17 mouse cellular contexts compared by ENCODE assay signal in genomic region chr4:46904129-46904528, GRCm38 (mm10).
DNase-seq lines count a peak whose midpoint lies in the region; ATAC-seq lines count a peak whose summit lies in the region.
"Had no signal": no experiment of that assay in that cellular context is flagged by ENCODE, and none has a peak within 500 bp of the region (broad histone marks: within the 10 kb centered on the region; RNA-seq: fewer than 3 reads in every experiment).

No protein-coding gene starts in this region.

- H3K4me2 ChIP-seq in heart, embryonic 12.5 days, result 0 out of 2 replicates have a peak overlapping the region, but pooled peaks have one; percentile 4
- H3K4me2 ChIP-seq in midbrain, embryonic 11.5 days, result no peak overlapping the region
- no peak overlapping the region for H3K4me2 ChIP-seq in midbrain, embryonic 13.5 days (replicated peaks)
- peak overlapping the region; percentile 45 for H3K4me2 ChIP-seq in liver, embryonic 15.5 days
- H3K4me2 ChIP-seq in neural tube, embryonic 15.5 days, result no peak overlapping the region
- H3K4me2 ChIP-seq: embryonic facial prominence, embryonic 12.5 days; heart, embryonic 15.5 days had no signal

- ATAC-seq in heart, embryonic 12.5 days (ENCODE audit: insufficient number of reproducible peaks, low FRiP score), result no peak; the same call in 1 of the 2 replicates
- ATAC-seq in midbrain, embryonic 11.5 days (ENCODE audit: low FRiP score), result no peak
- ATAC-seq in midbrain, embryonic 13.5 days, result no peak
- peak; percentile 87 for ATAC-seq in liver, embryonic 15.5 days (ENCODE audit: insufficient read depth)
- peak; percentile 35; the same call in 1 of the 2 replicates for ATAC-seq in neural tube, embryonic 15.5 days (ENCODE audit: low FRiP score)
- ATAC-seq in CD4-positive, CD25-positive, alpha-beta regulatory T cell, adult 4 months, result no peak

- peaks cover 18% of the 10 kb centered on the region for H3K4me1 ChIP-seq in heart, embryonic 12.5 days (replicated peaks)
- H3K4me1 ChIP-seq in midbrain, embryonic 11.5 days (ENCODE audit: control insufficient read depth, insufficient read depth, low read length), result no peaks in the 10 kb centered on the region
- H3K4me1 ChIP-seq in midbrain, embryonic 13.5 days (replicated peaks), result 0 out of 2 replicates have a peak, but pooled peaks cover 3% of the 10 kb centered on the region
- peaks cover 60% of the 10 kb centered on the region for H3K4me1 ChIP-seq in liver, embryonic 15.5 days (replicated peaks)
- peaks cover 30% of the 10 kb centered on the region for H3K4me1 ChIP-seq in neural tube, embryonic 15.5 days
- H3K4me1 ChIP-seq: embryonic facial prominence, embryonic 12.5 days had no signal

- 26% methylated on average over 12 of the region's 12 CpGs for WGBS in heart, embryonic 12.5 days
- 89% methylated on average over 12 of the region's 12 CpGs for WGBS in midbrain, embryonic 11.5 days
- whole genome bisulfite sequencing in midbrain, embryonic 13.5 days, result 87% methylated on average over 12 of the region's 12 CpGs
- 15% methylated on average over 12 of the region's 12 CpGs for WGBS in liver, embryonic 15.5 days (ENCODE audit: insufficient replicate concordance)
- WGBS in neural tube, embryonic 15.5 days, result 35% methylated on average over 12 of the region's 12 CpGs

- peaks cover 9% of the 10 kb centered on the region for H3K27me3 ChIP-seq in heart, embryonic 12.5 days (replicated peaks)
- no peaks in the 10 kb centered on the region for H3K27me3 ChIP-seq in midbrain, embryonic 11.5 days (ENCODE audit: control insufficient read depth, insufficient read depth, low read length)
- H3K27me3 ChIP-seq in midbrain, embryonic 13.5 days, result no peaks in the 10 kb centered on the region
- peaks cover 3% of the 10 kb centered on the region; the same call in 1 of the 2 replicates for H3K27me3 ChIP-seq in liver, embryonic 15.5 days
- H3K27me3 ChIP-seq in neural tube, embryonic 15.5 days (replicated peaks), result no peaks in the 10 kb centered on the region
- H3K27me3 ChIP-seq: embryonic facial prominence, embryonic 12.5 days had no signal

- no peak overlapping the region for H3K4me3 ChIP-seq in heart, embryonic 12.5 days
- no peak overlapping the region for H3K4me3 ChIP-seq in midbrain, embryonic 11.5 days (ENCODE audit: low read depth, low read length)
- no peak overlapping the region for H3K4me3 ChIP-seq in midbrain, embryonic 13.5 days (replicated peaks)
- 0 out of 2 replicates have a peak overlapping the region, but pooled peaks have one; percentile 6 for H3K4me3 ChIP-seq in liver, embryonic 15.5 days (replicated peaks)
- no peak overlapping the region for H3K4me3 ChIP-seq in neural tube, embryonic 15.5 days (replicated peaks)
- H3K4me3 ChIP-seq: embryonic facial prominence, embryonic 12.5 days; heart, embryonic 15.5 days had no signal

- intact Hi-C loops in heart, postnatal 25 days (cut with DNase I), result no loop called here

- peaks cover 4% of the 10 kb centered on the region; the same call in 1 of the 2 replicates for H3K9me3 ChIP-seq in heart, embryonic 12.5 days (replicated peaks)
- H3K9me3 ChIP-seq in midbrain, embryonic 11.5 days (ENCODE audit: control insufficient read depth, low read length), result no peaks in the 10 kb centered on the region
- peaks cover 2% of the 10 kb centered on the region for H3K9me3 ChIP-seq in midbrain, embryonic 13.5 days
- H3K9me3 ChIP-seq in liver, embryonic 15.5 days (replicated peaks), result no peaks in the 10 kb centered on the region
- H3K9me3 ChIP-seq in neural tube, embryonic 15.5 days (replicated peaks), result 0 out of 2 replicates have a peak, but pooled peaks cover 2% of the 10 kb centered on the region
- H3K9me3 ChIP-seq: embryonic facial prominence, embryonic 12.5 days; heart, embryonic 15.5 days had no signal

- no peak overlapping the region for H3K27ac ChIP-seq in heart, embryonic 12.5 days (ENCODE audit: poor library complexity, severe bottlenecking)
- no peak overlapping the region for H3K27ac ChIP-seq in midbrain, embryonic 11.5 days (ENCODE audit: low read depth, low read length)
- H3K27ac ChIP-seq in midbrain, embryonic 13.5 days, result no peak overlapping the region
- H3K27ac ChIP-seq in liver, embryonic 15.5 days (replicated peaks), result peak overlapping the region; percentile 66
- H3K27ac ChIP-seq in neural tube, embryonic 15.5 days (replicated peaks), result peak overlapping the region; percentile 54
- H3K27ac ChIP-seq: embryonic facial prominence, embryonic 12.5 days; heart, embryonic 15.5 days; stomach, postnatal 0 days had no signal

- no peak for DNase-seq in heart, postnatal 25 days (ENCODE audit: low spot score)
- peak; percentile 35 for DNase-seq in midbrain, embryonic 11.5 days (ENCODE audit: low spot score, missing footprints)
- no peak for DNase-seq in retina, embryonic 14.5 days (ENCODE audit: low spot score)
- DNase-seq: adrenal gland, postnatal 36 days; gastrocnemius, postnatal 14 days; kidney, postnatal 25 days; lung, adult 18-20 months; lung, postnatal 4 days; thymus, postnatal 14 days had no signal

- no peak overlapping the region for H3K9ac ChIP-seq in heart, embryonic 12.5 days
- H3K9ac ChIP-seq in midbrain, embryonic 11.5 days (ENCODE audit: low read length), result no peak overlapping the region
- H3K9ac ChIP-seq in midbrain, embryonic 13.5 days (replicated peaks), result no peak overlapping the region
- no peak overlapping the region; the same call in 1 of the 2 replicates for H3K9ac ChIP-seq in liver, embryonic 15.5 days
- H3K9ac ChIP-seq in neural tube, embryonic 15.5 days (replicated peaks), result no peak overlapping the region
- H3K9ac ChIP-seq: embryonic facial prominence, embryonic 12.5 days; heart, embryonic 15.5 days had no signal

- no peaks in the 10 kb centered on the region for H3K36me3 ChIP-seq in heart, embryonic 12.5 days
- H3K36me3 ChIP-seq in midbrain, embryonic 11.5 days (ENCODE audit: control insufficient read depth, insufficient read depth, low read length), result no peaks in the 10 kb centered on the region
- no peaks in the 10 kb centered on the region for H3K36me3 ChIP-seq in midbrain, embryonic 13.5 days
- H3K36me3 ChIP-seq in liver, embryonic 15.5 days (replicated peaks), result no peaks in the 10 kb centered on the region
- no peaks in the 10 kb centered on the region for H3K36me3 ChIP-seq in neural tube, embryonic 15.5 days
- H3K36me3 ChIP-seq: embryonic facial prominence, embryonic 12.5 days; heart, embryonic 15.5 days had no signal

Comparison
In these comparisons a context has a peak if more than half of its experiments do, and no peak if none do; other contexts are left out.
1. ATAC-seq: peak in liver, embryonic 15.5 days (single experiment) and neural tube, embryonic 15.5 days (single experiment); none in heart, embryonic 12.5 days (single experiment), midbrain, embryonic 11.5 days (single experiment), midbrain, embryonic 13.5 days (single experiment) and CD4-positive, CD25-positive, alpha-beta regulatory T cell, adult 4 months (single experiment).
2. H3K27ac ChIP-seq: peak in liver, embryonic 15.5 days (single experiment) and neural tube, embryonic 15.5 days (single experiment); none in heart, embryonic 12.5 days (single experiment), midbrain, embryonic 11.5 days (single experiment) and midbrain, embryonic 13.5 days (single experiment).
3. H3K4me2 ChIP-seq: peak in heart, embryonic 12.5 days (single experiment) and liver, embryonic 15.5 days (single experiment); none in midbrain, embryonic 11.5 days (single experiment), midbrain, embryonic 13.5 days (single experiment) and neural tube, embryonic 15.5 days (single experiment).